Mouse (Mus musculus): ENCODE measurements at regions not wholly inside any gene's neighbourhood (a gene's known extent, or its start where the extent isn't known, plus 50 kb on each side); places are given as distances from the start of the nearest gene placed in this dataset.

DNA sequence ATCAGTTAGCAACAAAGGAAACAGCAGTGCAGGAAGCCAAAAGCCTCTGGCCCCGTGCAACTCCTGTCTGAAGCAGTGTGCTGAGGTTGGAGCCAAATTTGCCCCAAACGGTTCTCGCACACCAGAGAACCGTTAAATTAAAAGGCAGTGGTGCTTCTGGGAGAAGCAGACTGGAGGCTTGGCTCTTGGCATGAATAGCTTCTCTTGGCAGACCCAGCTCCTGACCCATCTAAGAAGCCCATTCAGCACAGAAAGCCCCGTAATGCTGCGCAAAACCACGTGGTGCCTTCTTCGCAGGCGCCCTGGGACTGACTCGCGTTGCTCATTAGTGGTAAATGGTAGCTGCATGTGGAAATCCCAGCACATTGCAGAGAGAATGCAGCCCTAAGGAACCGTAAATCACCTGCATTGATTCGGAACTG is 340.2 kb upstream of the Slc24a2 start:
- Histone ChIP-seq H3K4me3 (ENCODE audit: insufficient read depth, low read depth, low read length) (no peak overlapping the region), H3K27me3 (replicated peaks; ENCODE audit: control insufficient read depth, insufficient read depth, low read length) (no peaks in the 10 kb centered on the region), H3K36me3 (ENCODE audit: control insufficient read depth, insufficient read depth, low read length) (no peaks in the 10 kb centered on the region), H3K4me1 (ENCODE audit: control insufficient read depth, insufficient read depth, low read length) (no peaks in the 10 kb centered on the region), H3K27ac (ENCODE audit: insufficient read depth, low read depth, low read length) (no peak overlapping the region)
- DNase-seq = no peak
- WGBS = 37% methylated on average over 13 of the region's 13 CpGs
- no peak for TF ChIP-seq POLR2A (IDR thresholded peaks at IDR 0.05; ENCODE audit: low read depth, low read length)

DNA sequence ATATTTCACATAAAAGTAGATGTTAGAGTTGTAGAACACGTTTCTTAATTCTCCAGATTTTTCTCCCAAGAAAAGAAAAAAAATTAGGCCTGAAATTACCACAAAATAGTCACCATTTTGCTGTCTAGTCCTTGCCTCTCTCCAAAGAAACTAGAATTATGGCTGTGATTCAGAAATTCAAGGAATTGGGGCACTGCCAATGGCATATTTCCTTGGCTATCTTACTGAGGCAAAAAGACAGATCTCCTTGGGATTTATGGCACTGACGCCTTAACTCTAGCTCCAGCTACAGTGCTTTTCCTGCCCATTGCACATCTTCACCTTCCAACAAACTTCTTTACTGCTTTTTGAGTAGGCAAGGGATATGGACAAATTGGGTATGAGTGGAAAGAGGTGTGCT is 336.3 kb upstream of the Slc24a2 start:
- TF ChIP-seq CTCF (conservative IDR thresholded peaks at IDR 0.05; ENCODE audit: insufficient read depth, insufficient read length, low read depth, low read length) = no peak
- TF ChIP-seq POLR2A (IDR thresholded peaks at IDR 0.05; ENCODE audit: low read depth, low read length) = no peak
- no peak overlapping the region for H3K27ac ChIP-seq (ENCODE audit: insufficient read depth, low read depth, low read length)
- no peak for DNase-seq
- H3K27me3 ChIP-seq (replicated peaks; ENCODE audit: control insufficient read depth, insufficient read depth, low read length) = no peaks in the 10 kb centered on the region
- WGBS = 82% methylated on average over 2 of the region's 2 CpGs
- no peaks in the 10 kb centered on the region for H3K4me1 ChIP-seq (ENCODE audit: control insufficient read depth, insufficient read depth, low read length)
- no peak overlapping the region for H3K4me3 ChIP-seq (ENCODE audit: insufficient read depth, low read depth, low read length)
- H3K36me3 ChIP-seq (ENCODE audit: control insufficient read depth, insufficient read depth, low read length) = no peaks in the 10 kb centered on the region

DNA sequence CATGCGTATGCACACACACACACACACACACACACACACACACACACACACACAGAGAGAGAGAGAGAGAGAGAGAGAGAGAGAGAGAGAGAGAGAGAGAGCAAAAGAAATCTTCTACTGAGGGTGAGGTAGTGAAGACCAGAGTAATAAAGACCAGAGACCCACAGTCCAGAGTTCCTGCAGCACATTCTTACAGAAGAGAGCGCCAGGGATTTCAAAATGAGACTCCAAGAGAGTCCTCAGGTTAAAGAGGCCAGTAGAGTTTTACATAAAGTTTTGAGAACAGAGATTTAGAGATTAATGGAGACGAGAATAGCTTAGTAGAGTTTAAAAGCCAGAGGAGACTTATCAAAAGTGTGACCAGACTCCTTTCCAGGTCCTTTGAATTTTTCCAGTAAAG is 324.6 kb upstream of the Slc24a2 start:
- DNase-seq = no peak
- Histone ChIP-seq H3K27ac (ENCODE audit: insufficient read depth, low read depth, low read length) (no peak overlapping the region), H3K27me3 (replicated peaks; ENCODE audit: control insufficient read depth, insufficient read depth, low read length) (no peaks in the 10 kb centered on the region; the same call in 1 of the 2 replicates), H3K36me3 (ENCODE audit: control insufficient read depth, insufficient read depth, low read length) (no peaks in the 10 kb centered on the region), H3K4me1 (ENCODE audit: control insufficient read depth, insufficient read depth, low read length) (no peaks in the 10 kb centered on the region), H3K4me3 (ENCODE audit: insufficient read depth, low read depth, low read length) (no peak overlapping the region)
- 78% methylated on average over 3 of the region's 3 CpGs for WGBS
- no peak for TF ChIP-seq POLR2A (IDR thresholded peaks at IDR 0.05; ENCODE audit: low read depth, low read length)

Data from kidney, adult 2 months (tissue).